Mouse (Mus musculus) urinary bladder, adult 18-20 months (tissue): Measurements from ENCODE around the gene Gm21882.
"Not testable (repeated sequence)": the region's sequence is repeated elsewhere in the genome, so short reads cannot be mapped to it uniquely, and the experiment has no call there.

Experiments
- DNase-seq, 2 experiments: peaks; one replicate each; pipeline ENCODE4 v3.0.0; 2022; ENCODE audit warnings: low spot score in 2 of 2, mixed read lengths in 2 of 2

The Gm21882 gene

DNA sequence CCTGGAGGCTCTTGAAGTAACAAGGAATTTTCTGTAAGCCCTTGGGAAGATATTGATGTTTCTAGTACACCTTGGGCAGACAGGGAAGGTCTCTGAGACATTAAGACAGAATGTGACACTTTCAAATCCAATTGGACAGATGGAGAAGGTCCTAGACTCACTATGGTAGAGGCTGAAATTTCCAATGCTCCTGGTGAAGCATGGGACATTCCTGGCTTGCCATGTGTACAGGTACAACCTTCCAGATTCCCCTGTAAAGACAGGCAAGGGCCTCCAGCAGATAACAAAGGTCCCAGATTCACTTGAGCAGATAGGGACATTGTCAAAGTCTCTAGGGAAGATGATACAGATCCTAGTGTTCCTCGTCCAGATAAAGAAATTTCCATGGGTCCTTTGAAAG lies at the start of gene Gm21882:
Gene Gm21882 (minus strand): TSS at position 101 of the 400 bp plus-strand sequence.
- DNase-seq: not testable (repeated sequence)
